Mouse (Mus musculus) adrenal gland, adult 8-10 months (tissue): ENCODE measurements around the gene Rpl13a. TPM values are rescaled to one million over a fixed set of nuclear protein-coding genes. Genes with fewer than 3 reads are reported as not detected.
"Not testable (repeated sequence)": the region's sequence is repeated elsewhere in the genome, so short reads cannot be mapped to it uniquely, and the experiment has no call there.

ENCODE experiments used
- DNase-seq: peaks from one replicate; pipeline ENCODE4 v3.0.0; 2022
- total RNA-seq, 4 experiments: library from RNA; stranded (reverse); gene quantifications; 2 replicates each; pipeline ENCODE4 v1.2.4; 2022

Gene Rpl13a
- total RNA-seq: 1,000 to 10,000 TPM; 1,558 to 1,710 (median 1,647) TPM

DNA sequence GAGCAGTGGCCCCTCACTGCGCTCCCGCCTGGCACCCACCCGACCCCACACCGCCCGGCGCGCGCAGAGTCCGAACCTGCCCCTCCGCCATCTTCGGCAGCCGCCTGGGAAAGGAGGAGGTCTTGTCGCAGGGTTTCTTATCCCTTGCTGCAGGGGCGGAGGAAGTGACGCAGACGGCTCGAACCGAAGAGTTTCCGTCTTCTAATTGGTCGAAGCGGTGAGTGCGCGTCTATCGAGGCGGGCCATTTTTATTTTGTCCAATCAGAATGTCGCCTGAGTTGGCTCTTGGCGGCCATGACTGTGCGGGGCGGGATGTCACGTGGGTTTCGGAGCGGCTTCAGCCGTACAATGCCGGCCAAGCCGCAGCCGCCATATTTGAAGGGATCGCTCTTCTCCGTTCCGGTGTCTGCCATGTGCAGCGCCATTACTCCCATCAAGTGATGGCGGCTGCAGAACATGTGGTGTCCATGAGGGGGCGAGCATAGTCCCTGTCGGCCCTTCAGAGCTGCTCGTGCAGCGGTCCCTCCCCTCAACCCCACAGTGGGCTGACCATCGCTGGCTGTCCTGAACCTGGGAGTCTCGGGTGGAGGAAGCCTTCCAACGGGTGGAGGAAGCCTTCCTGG, at the start of gene Rpl13a:
Gene Rpl13a, minus strand, starts transcription at position 138 of the 623 bp plus-strand sequence.
- DNase-seq: peak; percentile 99

DNA sequence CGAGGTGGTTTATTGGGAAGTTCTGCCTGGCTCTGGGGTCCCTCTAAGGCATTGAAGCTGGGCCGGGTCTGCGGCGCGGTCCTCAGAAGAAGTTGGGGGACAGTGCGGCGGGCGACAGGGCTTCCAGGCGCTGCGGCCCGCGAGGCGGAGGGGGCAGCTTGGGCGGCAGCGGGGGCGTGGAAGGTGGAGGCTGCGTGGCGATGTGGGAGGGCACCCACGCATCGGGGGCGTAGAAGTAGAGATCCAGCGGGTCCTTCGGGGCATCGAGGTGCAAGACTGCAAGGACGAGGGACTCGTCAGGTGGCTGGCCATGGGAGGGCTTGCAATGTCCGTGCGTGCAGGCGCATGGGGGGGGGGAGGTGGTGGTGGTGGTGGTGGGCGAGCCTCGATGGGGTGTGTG, 47.8 kb upstream of the Rpl13a start:
- no peak for DNase-seq

DNA sequence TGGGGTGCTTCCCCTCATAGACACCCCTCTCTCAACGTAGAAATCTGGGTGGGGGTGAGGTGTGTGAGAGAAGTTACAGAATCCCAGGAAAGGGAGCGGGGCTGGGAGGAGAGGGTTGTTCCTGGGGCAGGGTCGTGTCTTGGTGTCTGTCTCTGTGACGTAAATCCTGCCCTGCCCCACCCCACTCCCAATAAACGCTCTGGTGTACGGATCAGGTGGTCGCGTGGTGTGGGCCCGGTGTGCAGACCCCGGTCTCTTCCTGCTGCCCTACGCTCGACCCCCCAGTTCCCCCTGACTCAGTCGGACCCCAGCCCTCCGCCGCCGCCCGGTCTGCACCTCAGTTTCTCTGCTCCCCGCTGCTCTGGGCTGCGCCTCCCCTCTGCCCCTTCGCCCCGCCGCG, 47.4 kb upstream of the Rpl13a start:
- no peak for DNase-seq

GRCm38 (mm10) chr7:45175398-45175797, 46.8 kb upstream of the Rpl13a start:
- no peak for DNase-seq

DNA sequence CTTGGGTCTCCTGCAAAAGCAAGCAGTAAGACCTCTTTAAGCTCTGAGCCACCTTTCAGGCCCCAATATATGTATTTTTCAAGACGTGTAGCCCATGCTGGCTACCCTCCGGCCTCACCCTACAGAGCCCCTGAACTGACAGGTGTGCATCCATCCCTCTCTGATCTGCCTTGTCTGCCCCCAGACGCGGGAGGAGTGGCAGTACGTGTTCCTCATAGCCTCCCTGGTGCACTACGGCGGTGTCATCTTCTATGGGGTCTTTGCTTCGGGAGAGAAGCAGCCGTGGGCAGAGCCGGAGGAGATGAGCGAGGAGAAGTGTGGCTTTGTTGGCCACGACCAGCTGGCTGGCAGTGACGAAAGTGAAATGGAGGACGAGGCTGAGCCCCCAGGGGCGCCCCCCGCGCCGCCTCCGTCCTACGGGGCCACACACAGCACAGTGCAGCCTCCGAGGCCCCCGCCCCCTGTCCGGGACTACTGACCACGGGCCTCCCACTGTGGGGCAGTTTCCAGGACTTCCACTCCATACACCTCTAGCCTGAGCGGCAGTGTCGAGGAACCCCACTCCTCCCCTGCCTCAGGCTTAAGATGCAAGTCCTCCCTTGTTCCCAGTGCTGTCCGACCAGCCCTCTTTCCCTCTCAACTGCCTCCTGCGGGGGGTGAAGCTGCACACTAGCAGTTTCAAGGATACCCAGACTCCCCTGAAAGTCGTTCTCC, 46.2 kb upstream of the Rpl13a start:
- DNase-seq: no peak

- DNase-seq: not testable (repeated sequence)
Measured at GRCm38 (mm10) chr7:45173772-45174171, 45.2 kb upstream of the Rpl13a start.

DNA sequence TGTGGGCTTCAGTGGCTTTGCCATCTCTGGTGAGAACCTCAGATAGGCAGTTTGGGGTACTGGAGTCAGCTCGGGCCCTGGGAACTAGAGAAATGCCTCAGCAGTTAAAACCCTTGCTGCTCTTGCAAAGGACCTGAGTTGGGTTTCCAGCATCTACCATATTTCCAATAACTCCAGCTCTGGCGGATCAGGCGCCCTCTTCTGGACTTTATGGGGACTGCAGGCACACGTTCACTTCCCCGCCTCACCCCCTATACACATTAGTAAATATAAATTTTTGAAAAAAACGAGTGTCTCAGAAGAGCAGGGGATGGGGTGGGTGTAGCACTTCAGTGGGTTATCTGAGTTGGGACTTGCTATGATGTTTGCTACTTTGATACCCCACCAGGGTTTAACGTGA, 44.4 kb upstream of the Rpl13a start:
- DNase-seq: no peak

GRCm38 (mm10) chr7:45169495-45169894, 40.9 kb upstream of the Rpl13a start:
- DNase-seq: no peak

DNA sequence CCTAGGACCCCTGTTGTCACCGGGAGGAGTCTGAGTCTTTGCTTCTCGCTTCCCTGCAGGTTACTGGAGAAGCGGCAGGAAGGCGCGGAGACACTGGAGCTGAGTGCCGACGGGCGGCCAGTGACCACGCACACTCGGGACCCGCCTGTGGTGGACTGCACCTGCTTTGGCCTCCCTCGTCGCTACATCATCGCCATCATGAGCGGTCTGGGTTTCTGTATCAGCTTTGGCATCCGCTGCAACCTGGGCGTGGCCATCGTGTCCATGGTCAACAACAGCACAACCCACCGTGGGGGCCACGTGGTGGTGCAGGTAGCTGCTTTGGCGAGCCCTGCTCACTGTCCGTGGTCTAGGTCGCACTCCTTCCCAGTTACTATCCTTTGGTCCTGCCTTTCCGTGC, 40.1 kb upstream of the Rpl13a start:
- no peak for DNase-seq

GRCm38 (mm10) chr7:45167761-45168445, 39.3 kb upstream of the Rpl13a start:
- DNase-seq: no peak

DNA sequence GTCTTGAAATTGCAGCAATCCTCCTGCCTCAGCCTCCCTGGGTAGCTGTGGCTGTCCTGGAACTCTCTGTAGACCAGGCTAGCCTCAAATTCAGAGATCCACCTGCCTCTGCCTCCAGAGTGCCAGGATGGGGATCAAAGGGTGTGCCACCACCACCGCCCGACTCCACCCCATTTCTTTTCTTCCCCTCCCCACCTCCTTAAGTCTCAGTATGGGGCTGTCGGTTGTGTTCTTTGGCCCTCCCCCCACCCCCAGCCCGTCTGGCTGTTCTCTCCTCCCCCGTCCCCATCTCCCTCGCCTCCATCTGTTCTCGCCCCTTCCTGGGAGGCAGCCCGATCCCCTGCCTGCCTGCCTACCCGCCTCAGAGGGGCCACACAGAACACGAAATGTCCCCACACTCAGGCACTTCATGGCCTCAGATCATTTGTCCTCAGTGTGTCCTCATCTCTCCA, 38.4 kb upstream of the Rpl13a start:
- no peak for DNase-seq

GRCm38 (mm10) chr7:45165701-45166100, 37.1 kb upstream of the Rpl13a start:
- DNase-seq: no peak

- DNase-seq: no peak
Measured at GRCm38 (mm10) chr7:45164833-45165232, 36.3 kb upstream of the Rpl13a start.

DNA sequence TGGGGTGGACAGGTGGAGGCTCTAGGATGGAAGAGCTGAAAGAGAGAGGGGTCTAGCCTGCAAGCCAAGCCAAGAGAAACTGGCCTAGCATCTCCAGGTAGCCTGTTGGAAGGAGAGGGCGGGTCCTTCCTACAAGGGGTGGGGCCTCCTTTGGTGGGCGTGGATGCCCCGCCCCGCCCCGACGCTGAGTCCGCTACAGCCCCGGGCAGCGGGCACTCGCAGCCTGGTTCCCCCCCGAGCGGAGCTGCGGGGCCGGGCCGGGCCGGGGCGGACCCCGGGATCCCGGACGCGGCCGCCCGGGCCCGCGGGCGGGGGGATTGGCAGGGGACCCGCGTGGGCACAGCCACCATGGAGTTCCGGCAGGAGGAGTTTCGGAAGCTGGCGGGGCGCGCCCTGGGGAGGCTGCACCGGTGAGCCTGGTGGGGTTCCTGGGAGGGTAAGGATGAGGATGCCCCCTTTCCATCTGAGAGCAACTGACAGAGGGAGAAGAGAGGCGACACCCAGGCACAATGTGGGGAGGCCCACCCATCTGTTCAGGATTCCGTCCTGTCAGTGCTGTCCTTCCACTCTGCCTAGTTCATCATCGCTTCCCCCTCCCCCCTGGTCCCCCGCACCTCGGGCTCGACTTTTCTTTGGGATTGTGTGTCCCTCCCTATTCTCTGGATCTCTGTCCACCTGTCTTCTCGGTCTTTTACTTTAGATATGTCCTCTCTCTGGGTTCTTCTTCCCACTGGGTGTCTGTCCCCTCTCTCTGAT, 35.4 kb upstream of the Rpl13a start, which contains the start of gene Slc17a7:
Gene Slc17a7, plus strand, starts transcription at position 215 of the 756 bp plus-strand sequence.
- no peak for DNase-seq

GRCm38 (mm10) chr7:45162996-45163615, 34.5 kb upstream of the Rpl13a start:
- DNase-seq: no peak

DNA sequence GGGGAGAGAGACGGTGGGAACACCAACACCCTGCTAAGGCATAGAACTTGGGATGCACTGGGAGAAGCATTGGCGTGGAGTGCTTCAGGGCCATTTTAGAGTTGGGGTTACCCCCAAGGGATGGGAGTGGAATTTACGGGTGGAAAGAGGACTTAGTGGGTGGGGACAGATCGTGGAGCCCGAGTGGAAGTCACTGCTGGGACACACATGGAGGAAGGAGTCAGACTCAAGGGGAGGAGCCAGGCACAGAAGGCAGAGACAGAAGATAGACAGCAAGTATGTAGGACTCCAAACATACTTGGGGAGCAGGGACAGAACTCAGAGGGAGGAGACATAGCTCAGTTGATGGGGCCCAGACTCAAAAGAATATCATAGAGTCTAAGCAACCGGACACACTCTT, 34.0 kb upstream of the Rpl13a start:
- no peak for DNase-seq

GRCm38 (mm10) chr7:45161612-45162473, 33.3 kb upstream of the Rpl13a start:
- peak; percentile 76 for DNase-seq

- no peak for DNase-seq
Measured at GRCm38 (mm10) chr7:45160866-45161265, 32.3 kb upstream of the Rpl13a start.

DNA sequence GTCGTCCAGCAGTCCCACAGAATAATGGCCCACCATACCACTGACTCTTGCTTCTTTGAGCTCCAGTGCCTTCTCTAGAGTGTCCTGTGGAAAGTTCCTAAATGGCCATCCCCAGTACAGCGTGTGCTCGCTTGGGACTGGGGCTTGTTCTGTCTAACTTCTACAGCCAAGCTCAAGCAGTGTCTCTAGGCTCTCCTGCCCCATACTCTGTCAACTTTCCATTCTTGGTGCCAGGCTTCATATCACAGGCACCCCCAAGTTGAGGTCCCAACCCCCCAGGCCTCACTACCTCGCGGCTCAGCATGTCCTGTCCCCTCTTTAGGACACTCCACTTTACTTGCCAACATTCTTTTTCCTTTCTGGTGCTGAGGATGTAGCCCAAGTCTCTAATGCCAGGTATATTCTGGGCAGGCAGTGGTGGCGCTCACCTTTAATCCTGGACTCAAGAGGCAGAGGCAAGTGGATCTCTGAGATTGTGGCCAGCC, 31.8 kb upstream of the Rpl13a start:
- DNase-seq: no peak

- DNase-seq: no peak
Measured at GRCm38 (mm10) chr7:45158991-45159390, 30.4 kb upstream of the Rpl13a start.

DNA sequence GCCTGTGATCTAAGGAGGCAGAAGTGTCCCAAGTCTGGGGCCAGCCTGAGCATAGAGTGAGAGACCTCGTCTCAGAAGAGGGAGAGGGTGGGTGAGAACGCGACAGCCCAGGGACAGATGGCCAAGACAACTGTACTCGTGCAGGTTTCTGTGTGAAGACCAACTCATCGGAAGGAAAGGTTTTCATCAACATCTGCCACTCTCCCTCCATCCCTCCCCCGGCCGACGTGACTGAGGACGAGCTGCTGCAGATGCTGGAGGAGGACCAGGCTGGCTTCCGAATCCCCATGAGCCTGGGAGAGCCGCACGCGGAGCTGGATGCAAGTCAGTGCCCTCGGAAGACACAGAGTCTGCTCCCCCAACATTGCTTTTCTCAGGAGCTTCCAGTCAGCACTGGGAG, 28.9 kb upstream of the Rpl13a start:
- no peak for DNase-seq
